Mouse (Mus musculus) lung, postnatal 0 days (tissue): ENCODE measurements around the gene Lrrc72. TPM values are rescaled to one million over a fixed set of nuclear protein-coding genes. Genes with fewer than 3 reads are reported as not detected.

Source experiments
- ATAC-seq: fragments of 200-750 bp; cut with Nextera tagmentation; 2 replicates; pipeline ENCODE4 v1.8.0; 2017; ENCODE audit warnings: moderate library complexity
- DNase-seq: peaks from one replicate; pipeline ENCODE4 v3.0.0-alpha.2; 2016; ENCODE audit warnings: low spot score
- H3K27ac ChIP-seq: fragments of 300-500 bp; sonication (generic); 2 replicates; pipeline ENCODE4 v1.5.1; 2014; ENCODE audit warnings: antibody characterized with exemption, mild to moderate bottlenecking, low read length, mixed read lengths
- H3K27me3 ChIP-seq: fragments of 300-500 bp; sonication (generic); replicated peaks from 2 replicates; pipeline ENCODE4 v1.6.1; 2014; ENCODE audit warnings: low read length, mixed read lengths; ENCODE audit not compliant: insufficient read depth
- H3K36me3 ChIP-seq: fragments of 300-500 bp; sonication (generic); 2 replicates; pipeline ENCODE4 v1.6.1; 2014; ENCODE audit warnings: low read length, mixed read lengths; ENCODE audit not compliant: insufficient read depth
- H3K4me1 ChIP-seq: fragments of 300-500 bp; sonication (generic); 2 replicates; pipeline ENCODE4 v1.6.1; 2014; ENCODE audit warnings: antibody characterized with exemption, low read depth, low read length, mixed read lengths; ENCODE audit not compliant: insufficient read depth
- H3K4me2 ChIP-seq: fragments of 300-500 bp; sonication (generic); replicated peaks from 2 replicates; pipeline ENCODE4 v1.6.1; 2014; ENCODE audit warnings: low read depth, mild to moderate bottlenecking, low read length, moderate library complexity, mixed read lengths
- H3K4me3 ChIP-seq: fragments of 300-500 bp; sonication (generic); 2 replicates; pipeline ENCODE4 v1.5.1; 2014; ENCODE audit warnings: low read depth, low read length
- H3K9ac ChIP-seq: fragments of 300-500 bp; sonication (generic); replicated peaks from 2 replicates; pipeline ENCODE4 v1.6.1; 2014; ENCODE audit warnings: low read depth, mild to moderate bottlenecking
- H3K9me3 ChIP-seq: fragments of 300-500 bp; sonication (generic); 2 replicates; pipeline ENCODE4 v1.6.1; 2016; ENCODE audit warnings: low read length, mixed read lengths
- CTCF ChIP-seq: IDR thresholded peaks from 2 replicates; pipeline ENCODE4 v1.5.1; 2016; ENCODE audit warnings: antibody characterized with exemption, mild to moderate bottlenecking
- EP300 ChIP-seq: IDR thresholded peaks from 2 replicates; pipeline ENCODE4 v1.6.1; 2016; ENCODE audit warnings: antibody characterized with exemption, mild to moderate bottlenecking, control low read depth
- WGBS: fragments of 180-500 bp; shearing (Covaris S2); extraction: QIAGEN DNeasy Blood & Tissue Kit; methylation state at CpG from one replicate; pipeline ENCODE4 v1.1.7; 2014; 5-methylcytosine and 5-hydroxymethylcytosine counted together
- polyA plus RNA-seq: library from polyadenylated mRNA; unstranded; fragments of >200 nt; fragmentation: Nextera tagmentation; extraction: Ambion mirVana; gene quantifications from 2 replicates; pipeline ENCODE4 v1.2.1, GENCODE M21; 2015

Lrrc72 gene
- polyA plus RNA-seq, 1 experiment from 2014 or later = not detected

DNA sequence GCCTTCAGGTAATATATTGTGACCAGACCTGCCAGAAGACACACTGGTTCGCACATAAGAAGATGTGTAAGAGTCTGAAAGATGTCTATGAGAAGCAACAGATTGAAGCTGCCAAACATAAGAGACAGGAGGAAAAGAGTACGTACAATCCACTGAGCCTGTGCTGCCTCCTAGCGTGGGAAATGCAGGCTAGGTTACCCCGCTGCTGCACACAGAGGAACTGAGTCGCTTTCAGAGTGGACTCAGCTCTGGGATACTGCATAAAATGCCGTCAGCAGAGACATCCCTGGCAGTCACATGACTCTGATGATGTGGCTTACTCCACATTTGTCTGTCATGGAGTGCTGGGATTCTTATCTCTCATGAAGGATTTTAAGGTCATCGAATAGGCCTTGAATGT, 58.2 kb downstream of the Lrrc72 start:
- no peak overlapping the region for H3K9ac ChIP-seq
- no peaks in the 10 kb centered on the region for H3K4me1 ChIP-seq
- WGBS = 94% methylated on average over 7 of the region's 7 CpGs
- no peak for ATAC-seq
- H3K27me3 ChIP-seq = no peaks in the 10 kb centered on the region
- no peak overlapping the region for H3K27ac ChIP-seq
- TF ChIP-seq CTCF = no peak
- no peak for TF ChIP-seq EP300
- DNase-seq = no peak
- peaks cover 7% of the 10 kb centered on the region; the same call in 1 of the 2 replicates for H3K9me3 ChIP-seq
- no peak overlapping the region for H3K4me3 ChIP-seq
- H3K36me3 ChIP-seq = peaks cover 37% of the 10 kb centered on the region; the same call in 1 of the 2 replicates
- no peak overlapping the region for H3K4me2 ChIP-seq

DNA sequence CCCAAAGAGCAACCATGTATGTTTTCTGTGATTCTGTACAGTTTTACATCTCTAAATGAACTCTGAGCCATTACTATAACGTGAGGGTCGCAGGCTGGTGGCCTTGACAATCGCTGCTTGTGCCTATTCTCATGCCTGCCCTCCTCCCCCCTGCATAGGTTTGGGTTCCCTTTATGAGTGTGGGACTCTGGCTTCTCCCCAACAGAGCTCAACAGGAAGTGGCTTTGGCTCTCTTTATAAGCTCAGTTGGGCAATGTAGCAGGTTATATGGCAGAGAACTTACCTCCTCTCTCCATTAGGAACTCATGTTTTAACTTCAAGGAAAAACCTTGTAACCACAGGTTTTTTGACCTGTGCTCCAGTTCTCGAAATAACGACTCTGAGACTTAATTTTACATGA, 62.9 kb downstream of the Lrrc72 start:
- WGBS = 87% methylated on average over 5 of the region's 5 CpGs
- no peak for ATAC-seq
- H3K36me3 ChIP-seq = peaks cover 19% of the 10 kb centered on the region; the same call in 1 of the 2 replicates

DNA sequence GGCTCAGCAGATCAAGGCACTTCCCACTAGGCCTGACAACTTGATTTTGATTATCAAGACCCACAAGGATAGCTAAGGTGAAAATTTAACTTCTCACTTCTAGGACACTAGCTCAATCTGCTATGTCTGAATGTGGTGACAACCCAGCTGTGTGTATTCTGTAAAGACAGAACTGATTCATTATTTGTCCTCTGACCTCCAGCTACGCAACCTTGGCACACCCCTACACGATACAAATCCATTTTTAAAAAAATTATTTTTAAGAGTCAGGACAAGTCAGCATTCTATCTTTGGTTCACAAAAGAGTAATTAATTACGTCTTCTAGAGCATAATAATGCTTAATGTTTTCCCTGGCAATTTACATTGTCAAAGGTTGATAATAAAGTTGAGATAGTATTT, 63.6 kb downstream of the Lrrc72 start:
- Histone ChIP-seq H3K9me3 (no peaks in the 10 kb centered on the region), H3K4me3 (no peak overlapping the region), H3K4me1 (no peaks in the 10 kb centered on the region), H3K4me2 (no peak overlapping the region), H3K9ac (no peak overlapping the region), H3K27ac (no peak overlapping the region), H3K27me3 (no peaks in the 10 kb centered on the region), H3K36me3 (peaks cover 13% of the 10 kb centered on the region; the same call in 1 of the 2 replicates)
- WGBS = 87% methylated on average over 3 of the region's 3 CpGs
- ATAC-seq = no peak
- TF ChIP-seq CTCF = no peak
- TF ChIP-seq EP300 = no peak
- no peak for DNase-seq

More for the DNA sequence above, 62.9 kb downstream of the Lrrc72 start:
- no peaks in the 10 kb centered on the region for H3K4me1 ChIP-seq
- DNase-seq = peak; percentile 14
- H3K4me3 ChIP-seq = no peak overlapping the region
- no peaks in the 10 kb centered on the region for H3K9me3 ChIP-seq
- no peaks in the 10 kb centered on the region for H3K27me3 ChIP-seq
- TF ChIP-seq EP300 (no peak), CTCF (no peak)
- no peak overlapping the region for H3K27ac ChIP-seq
- H3K9ac ChIP-seq = no peak overlapping the region
- H3K4me2 ChIP-seq = no peak overlapping the region

DNA sequence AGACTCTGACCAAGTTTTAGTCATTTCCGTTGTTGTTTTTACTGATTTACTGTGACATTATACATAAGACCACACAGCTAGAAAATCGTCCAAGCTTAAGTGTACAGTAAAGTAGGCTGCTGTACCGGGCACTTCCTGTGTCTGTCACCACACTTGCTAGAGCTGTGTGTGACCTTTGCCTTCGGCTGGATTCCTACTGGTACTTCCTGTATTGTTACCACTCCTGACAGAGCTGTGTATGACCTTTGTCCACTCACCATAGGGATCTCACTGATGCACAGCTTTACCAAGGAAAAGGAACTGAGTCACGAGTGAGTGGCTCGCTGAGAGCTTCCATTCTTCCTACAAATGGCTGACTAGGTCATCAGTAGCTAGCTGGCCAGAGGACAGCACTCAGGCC, 66.1 kb downstream of the Lrrc72 start:
- ATAC-seq (peak; percentile 49; the same call in 1 of the 2 replicates), DNase-seq (peak; percentile 14)
- no peak overlapping the region for H3K27ac ChIP-seq
- no peaks in the 10 kb centered on the region for H3K27me3 ChIP-seq
- no peaks in the 10 kb centered on the region for H3K4me1 ChIP-seq
- 57% methylated on average over 6 of the region's 6 CpGs for WGBS
- TF ChIP-seq EP300 = no peak
- no peak for TF ChIP-seq CTCF
- H3K4me2 ChIP-seq = no peak overlapping the region
- H3K9me3 ChIP-seq = no peaks in the 10 kb centered on the region
- H3K9ac ChIP-seq = no peak overlapping the region
- H3K4me3 ChIP-seq = no peak overlapping the region
- peaks cover 20% of the 10 kb centered on the region; the same call in 1 of the 2 replicates for H3K36me3 ChIP-seq

DNA sequence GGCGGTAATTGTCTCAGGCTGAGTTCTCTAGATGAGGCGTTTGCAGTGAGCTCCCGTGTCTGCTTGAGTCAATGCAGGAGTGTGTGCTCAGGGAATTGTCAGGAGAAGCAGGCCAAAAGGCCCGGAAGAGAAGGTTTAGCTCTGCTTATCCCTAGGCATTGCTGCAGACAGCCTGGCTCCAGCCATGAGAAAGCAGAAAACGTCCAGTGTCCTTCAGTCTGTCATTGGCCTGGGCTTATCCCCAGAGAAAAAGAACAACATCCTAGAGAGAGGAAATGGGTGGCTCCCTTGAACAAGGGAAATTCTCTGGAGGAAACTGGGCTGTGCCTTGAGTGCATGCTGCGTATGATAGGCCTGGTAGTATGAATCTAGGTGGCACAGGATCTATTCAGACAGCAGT, 70.6 kb downstream of the Lrrc72 start:
- Histone ChIP-seq H3K4me3 (no peak overlapping the region), H3K36me3 (peaks cover 10% of the 10 kb centered on the region; the same call in 1 of the 2 replicates), H3K9ac (no peak overlapping the region), H3K9me3 (no peaks in the 10 kb centered on the region), H3K27ac (no peak overlapping the region), H3K27me3 (no peaks in the 10 kb centered on the region), H3K4me1 (no peaks in the 10 kb centered on the region), H3K4me2 (no peak overlapping the region)
- ATAC-seq = peak; percentile 57
- TF ChIP-seq CTCF (no peak), EP300 (peak; percentile 38; the same call in 1 of the 2 replicates)
- WGBS = 64% methylated on average over 6 of the region's 6 CpGs
- peak; percentile 34 for DNase-seq

DNA sequence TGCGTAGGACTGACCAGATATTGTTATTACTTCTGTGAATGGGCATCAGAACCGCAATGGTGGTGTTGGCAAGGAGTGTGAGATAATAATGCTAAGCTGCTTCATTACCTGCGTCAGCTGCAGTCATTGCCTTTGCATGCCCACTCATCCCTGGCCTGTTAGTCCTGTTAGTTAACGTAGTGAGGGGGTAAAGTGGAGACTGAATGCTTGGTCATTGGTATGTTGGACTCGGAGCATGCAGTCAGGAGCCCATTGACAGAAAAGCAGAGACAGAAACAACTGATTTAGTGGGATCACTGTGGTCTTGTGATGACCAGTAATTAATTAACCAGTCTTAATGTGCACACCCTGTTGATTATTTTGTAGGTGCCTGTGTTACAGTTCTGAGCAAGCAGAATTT, 76.0 kb downstream of the Lrrc72 start:
- Histone ChIP-seq H3K36me3 (peaks cover 25% of the 10 kb centered on the region), H3K4me3 (no peak overlapping the region), H3K9ac (no peak overlapping the region), H3K4me2 (no peak overlapping the region), H3K27ac (no peak overlapping the region), H3K4me1 (no peaks in the 10 kb centered on the region), H3K9me3 (no peaks in the 10 kb centered on the region), H3K27me3 (no peaks in the 10 kb centered on the region)
- no peak for DNase-seq
- WGBS = 92% methylated on average over 5 of the region's 5 CpGs
- TF ChIP-seq EP300 (no peak), CTCF (no peak)
- ATAC-seq = no peak

DNA sequence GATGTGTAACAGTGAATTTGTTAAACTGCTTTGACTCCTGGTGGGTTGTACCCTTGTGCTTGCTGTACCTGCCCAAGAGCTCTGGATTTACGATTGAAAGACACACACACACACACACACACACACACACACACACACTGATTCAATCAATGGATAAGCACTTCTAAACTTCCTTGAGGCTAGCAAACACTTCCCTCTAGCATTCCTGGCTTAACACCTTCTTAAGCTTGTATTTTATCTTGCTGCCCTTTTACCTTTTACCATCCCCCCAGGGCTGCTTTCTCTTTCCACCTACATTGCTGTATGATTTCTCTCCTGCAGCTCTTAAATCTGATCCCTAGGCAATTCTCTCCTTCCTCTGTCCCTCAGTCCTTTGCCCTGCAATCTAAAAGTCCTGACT, 87.9 kb downstream of the Lrrc72 start:
- no peak for ATAC-seq
- DNase-seq = no peak
- WGBS = 50% methylated on average over 1 of the region's 1 CpGs
- Histone ChIP-seq H3K9ac (no peak overlapping the region), H3K27ac (no peak overlapping the region), H3K36me3 (peaks cover 1% of the 10 kb centered on the region; the same call in 1 of the 2 replicates), H3K27me3 (no peaks in the 10 kb centered on the region), H3K4me1 (no peaks in the 10 kb centered on the region; the same call in 1 of the 2 replicates), H3K4me2 (no peak overlapping the region), H3K9me3 (no peaks in the 10 kb centered on the region), H3K4me3 (no peak overlapping the region)
- no peak for TF ChIP-seq CTCF
- no peak for TF ChIP-seq EP300
